In genomic region chr7:101267457-101268259, GRCm38 (mm10) we compare ENCODE assay signal across 12 mouse cellular contexts. TPM values are rescaled to one million over a fixed set of nuclear protein-coding genes. Genes with fewer than 3 reads are reported as not detected.
A peak's percentile ranks its signal among the peaks of the same experiment; 100 is the strongest.
DNase-seq lines count a peak whose midpoint lies in the region; ATAC-seq lines count a peak whose summit lies in the region.
"Had no signal": no experiment of that assay in that cellular context is flagged by ENCODE, and none has a peak within 500 bp of the region (broad histone marks: within the 10 kb centered on the region; RNA-seq: fewer than 3 reads in every experiment).

No protein-coding gene starts in this region.

- H3K4me3 ChIP-seq in intestine, embryonic 15.5 days (replicated peaks): no peak overlapping the region
- H3K4me3 ChIP-seq: megakaryocyte, embryonic 14.5 days had no signal

- H3K27ac ChIP-seq in intestine, embryonic 15.5 days: peak overlapping the region; percentile 1; the same call in 1 of the 2 replicates

- no peaks in the 10 kb centered on the region for H3K27me3 ChIP-seq in intestine, embryonic 15.5 days (replicated peaks)
- H3K27me3 ChIP-seq: megakaryocyte, embryonic 14.5 days had no signal

- WGBS in intestine, embryonic 15.5 days: 43% methylated on average over 3 of the region's 3 CpGs

- H3K4me1 ChIP-seq in intestine, embryonic 15.5 days (replicated peaks): no peaks in the 10 kb centered on the region

- H3K4me2 ChIP-seq in intestine, embryonic 15.5 days (replicated peaks): no peak overlapping the region

- H3K9ac ChIP-seq in intestine, embryonic 15.5 days: no peak overlapping the region

- ATAC-seq in intestine, embryonic 15.5 days: no peak
- ATAC-seq in megakaryocyte-erythroid progenitor cell, adult 5-6 weeks (replicated peaks; ENCODE audit: low FRiP score, low TSS enrichment, poor library complexity, severe bottlenecking): no peak
- ATAC-seq: inflammation-experienced regulatory T-cells, adult 6 months had no signal

- H3K9me3 ChIP-seq in intestine, embryonic 15.5 days: no peaks in the 10 kb centered on the region
- H3K9me3 ChIP-seq: megakaryocyte, embryonic 14.5 days had no signal

- H3K36me3 ChIP-seq in intestine, embryonic 15.5 days: 0 out of 2 replicates have a peak, but pooled peaks cover 2% of the 10 kb centered on the region

- peak; percentile 62 to 66 for DNase-seq in frontal cortex, adult 2 months (ENCODE audit: extremely low spot score in 1 of 2, low spot score in 1 of 2)
- no peak for DNase-seq in frontal cortex, postnatal 25 days (ENCODE audit: low spot score in 2 of 2)
- peak; percentile 33 to 53 for DNase-seq in left cerebral cortex, adult 9 months (ENCODE audit: low spot score in 2 of 2)
- DNase-seq in left cerebral cortex, postnatal 4 days: no peak
- DNase-seq in NIH3T3 (ENCODE audit: low read depth): peak; percentile 73
- no peak for DNase-seq in right cerebral cortex, postnatal 25 days
- DNase-seq: cerebellum, adult 8-10 months; gastrocnemius, postnatal 14 days had no signal

- intact Hi-C loops in left cerebral cortex, postnatal 4 days (cut with DNase I): loop anchor here (5.0 kb wide), 1 partner anchor 205 kb away; no protein-coding TSS in a partner anchor

RNA-seq across cellular contexts. Expression of gene Atg16l2, which starts 34.4 kb away (rescaled TPM):
- polyA plus RNA-seq in frontal cortex, adult 2 months (2012; rRNA removed): 59.2 and 67.4 TPM in 2 replicates
- total RNA-seq in left cerebral cortex, postnatal 4 days (2021): 10 to 100 TPM; 34.2 to 36.0 TPM
- polyA plus RNA-seq in intestine, embryonic 15.5 days (2015; fragmentation: Nextera tagmentation; extraction: Ambion mirVana): 14.3 and 16.1 TPM in 2 replicates
- 6.1 and 15.3 TPM in 2 replicates for total RNA-seq in megakaryocyte-erythroid progenitor cell, adult 5-6 weeks (2014; fragmentation: Nextera tagmentation)
- total RNA-seq in megakaryocyte-erythroid progenitor cell, adult 5-6 weeks (2017): 0.70 and 1.6 TPM in 2 replicates

RNA-seq across cellular contexts. Expression of gene Stard10, which starts 49.2 kb away (rescaled TPM):
- polyA plus RNA-seq in frontal cortex, adult 2 months (2012; rRNA removed): 99.4 and 108 TPM in 2 replicates
- 10 to 100 TPM; 13.2 to 14.6 TPM for total RNA-seq in left cerebral cortex, postnatal 4 days (2021)
- polyA plus RNA-seq in intestine, embryonic 15.5 days (2015; fragmentation: Nextera tagmentation; extraction: Ambion mirVana): 111 and 125 TPM in 2 replicates
- 257 and 310 TPM in 2 replicates for total RNA-seq in megakaryocyte-erythroid progenitor cell, adult 5-6 weeks (2014; fragmentation: Nextera tagmentation)
- 103 and 198 TPM in 2 replicates for total RNA-seq in megakaryocyte-erythroid progenitor cell, adult 5-6 weeks (2017)

Comparison
In these comparisons a context has a peak if more than half of its experiments do, and no peak if none do; other contexts are left out.
1. DNase-seq: peak in frontal cortex, adult 2 months (2 of 2), left cerebral cortex, adult 9 months (2 of 2) and NIH3T3 (single experiment); none in frontal cortex, postnatal 25 days (0 of 2), left cerebral cortex, postnatal 4 days (single experiment) and right cerebral cortex, postnatal 25 days (single experiment).
2. RNA of gene Stard10, which starts 49.2 kb away (total RNA-seq): 103 to 310 TPM in megakaryocyte-erythroid progenitor cell, adult 5-6 weeks; 13.2 to 14.6 TPM in left cerebral cortex, postnatal 4 days; every median in the first group is over 4 times any median in the second.